Mouse (Mus musculus) spleen, postnatal 10 days (tissue): ENCODE results near the gene Otud7a.

Source experiments
- DNase-seq, 2 experiments: peaks; one replicate each; pipeline ENCODE4 v3.0.0; 2021 to 2022; ENCODE audit warnings: low spot score in 2 of 2

Otud7a gene

GRCm38 (mm10) chr7:63697921-63698320 is 253.4 kb downstream of the Otud7a start:
- no peak for DNase-seq

GRCm38 (mm10) chr7:63717903-63718302 is 273.4 kb downstream of the Otud7a start:
- no peak for DNase-seq

GRCm38 (mm10) chr7:63719183-63719944 is 274.8 kb downstream of the Otud7a start:
- no peak for DNase-seq

GRCm38 (mm10) chr7:63720682-63721081 is 276.1 kb downstream of the Otud7a start:
- DNase-seq = no peak

- DNase-seq = no peak
Measured at GRCm38 (mm10) chr7:63725040-63725729, 280.6 kb downstream of the Otud7a start.

- DNase-seq = no peak
Measured at GRCm38 (mm10) chr7:63729605-63730004, 285.1 kb downstream of the Otud7a start.

- DNase-seq = no peak
Measured at GRCm38 (mm10) chr7:63730012-63730411, 285.5 kb downstream of the Otud7a start.

- DNase-seq = no peak
Measured at GRCm38 (mm10) chr7:63737725-63738124, 293.2 kb downstream of the Otud7a start.

GRCm38 (mm10) chr7:63738142-63738541 is 293.6 kb downstream of the Otud7a start:
- no peak for DNase-seq

GRCm38 (mm10) chr7:63743116-63743515 is 298.6 kb downstream of the Otud7a start:
- DNase-seq = no peak

GRCm38 (mm10) chr7:63752081-63752480 is 307.5 kb downstream of the Otud7a start:
- peak; percentile 20 to 55 for DNase-seq

- DNase-seq = peak; percentile 9 to 15
Measured at GRCm38 (mm10) chr7:63753274-63753751, 308.8 kb downstream of the Otud7a start.

- DNase-seq = peak in 1 of 2 experiments; percentile 28
Measured at GRCm38 (mm10) chr7:63754573-63755475, 310.3 kb downstream of the Otud7a start.

GRCm38 (mm10) chr7:63755476-63755948 is 311.0 kb downstream of the Otud7a start:
- DNase-seq = peak; percentile 47 to 81

- no peak for DNase-seq
Measured at GRCm38 (mm10) chr7:63757136-63757677, 312.7 kb downstream of the Otud7a start.

GRCm38 (mm10) chr7:63757678-63758239 is 313.2 kb downstream of the Otud7a start:
- no peak for DNase-seq

GRCm38 (mm10) chr7:63758240-63758826 is 313.8 kb downstream of the Otud7a start:
- no peak for DNase-seq

- DNase-seq = no peak
Measured at GRCm38 (mm10) chr7:63759606-63760005, 315.1 kb downstream of the Otud7a start.

- DNase-seq = no peak
Measured at GRCm38 (mm10) chr7:63762529-63762928, 318.0 kb downstream of the Otud7a start.

- DNase-seq = no peak
Measured at GRCm38 (mm10) chr7:63768398-63769029, 324.0 kb downstream of the Otud7a start.
